Mouse (Mus musculus): Measurements from ENCODE around the gene Dlx2.

The Dlx2 gene

GRCm38 (mm10) chr2:71546640-71547071, at the start of gene Dlx2:
Gene Dlx2 (minus strand): TSS chr2:71546754.
- no peak for DNase-seq (ENCODE audit: low spot score)

DNA sequence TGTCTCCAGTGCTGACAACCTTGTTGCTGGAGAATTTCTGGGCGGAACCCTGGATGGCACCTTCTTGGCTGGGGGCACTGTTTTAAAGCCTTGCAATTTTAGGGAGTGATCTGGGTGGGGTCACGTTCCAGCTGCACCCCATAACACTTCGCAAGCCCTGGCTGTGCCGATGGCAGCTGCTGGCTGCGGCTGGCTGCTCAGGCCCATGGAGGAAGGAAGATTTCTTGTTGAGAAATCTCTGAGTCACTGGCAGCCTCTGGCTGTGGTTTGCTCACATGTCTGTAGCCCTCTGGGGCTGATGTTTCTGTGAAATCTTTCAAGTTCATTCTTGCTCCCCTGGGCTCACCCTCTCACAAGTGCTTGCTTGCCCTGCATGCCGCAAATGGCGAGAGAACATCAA, 47.9 kb upstream of the Dlx2 start:
- no peak for DNase-seq (ENCODE audit: low spot score)

DNA sequence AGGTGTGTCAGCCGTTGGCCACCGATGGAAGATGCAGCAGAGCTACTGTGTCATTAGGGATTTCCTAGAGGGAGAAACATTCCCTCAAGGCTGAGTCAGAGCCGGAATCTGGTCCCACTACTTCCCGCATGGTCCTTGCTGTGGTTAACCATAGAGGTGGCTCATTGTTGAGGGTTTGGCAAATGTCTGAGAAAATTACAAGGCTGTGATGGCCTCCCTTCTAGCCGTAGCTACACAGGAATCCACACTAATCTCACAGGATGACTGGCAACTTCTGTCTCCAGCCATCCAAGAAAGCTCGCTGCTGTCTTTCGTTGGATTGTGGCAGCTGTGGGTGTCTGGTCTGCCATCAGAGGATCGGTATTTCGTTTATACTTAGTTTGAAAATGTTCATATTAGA, 42.6 kb upstream of the Dlx2 start:
- DNase-seq (ENCODE audit: low spot score): no peak

GRCm38 (mm10) chr2:71581488-71581887, 34.9 kb upstream of the Dlx2 start:
- DNase-seq (ENCODE audit: low spot score): no peak

DNA sequence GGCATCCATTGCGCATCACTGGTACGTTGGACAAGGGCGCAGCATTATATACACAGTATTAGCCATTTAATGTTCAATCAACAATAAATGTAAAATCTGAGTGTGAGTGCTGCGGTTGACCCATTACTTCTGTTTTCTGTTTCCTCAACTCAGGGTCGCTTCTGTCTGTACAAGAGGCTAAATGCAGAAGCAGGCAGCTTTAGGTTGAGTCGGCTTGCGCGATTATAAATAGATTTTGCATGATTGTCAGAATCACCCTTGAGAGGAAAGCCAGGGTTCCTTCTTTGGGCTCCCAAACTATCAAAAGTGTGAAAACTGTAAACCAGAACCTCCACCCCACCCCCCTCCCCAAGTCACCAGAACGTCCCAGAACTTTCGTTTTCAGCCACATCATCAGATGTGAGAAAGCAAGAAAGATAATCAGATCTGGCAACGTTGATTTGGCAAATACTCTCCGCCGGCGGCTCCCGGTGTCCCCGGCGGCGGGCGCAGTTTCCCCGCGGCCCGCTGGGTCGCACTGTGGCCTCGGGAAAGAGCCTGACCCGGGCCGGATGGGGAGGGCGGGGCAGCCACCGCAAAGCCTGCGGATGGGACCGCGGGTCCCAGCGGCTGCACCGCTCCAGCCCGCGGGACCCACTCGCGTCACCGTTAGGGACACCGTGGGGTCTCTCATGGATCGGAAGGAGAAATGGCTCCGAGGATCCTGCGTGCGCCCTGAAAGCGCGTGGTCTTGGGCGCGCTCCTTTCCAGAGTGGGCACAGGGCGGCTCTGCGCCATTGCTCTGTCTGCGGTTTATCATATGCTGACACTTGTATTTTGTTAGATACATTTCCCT, 34.3 kb upstream of the Dlx2 start:
- DNase-seq (ENCODE audit: low spot score): no peak

- no peak for DNase-seq (ENCODE audit: low spot score)
Observed at GRCm38 (mm10) chr2:71577059-71577458, 30.5 kb upstream of the Dlx2 start.

DNA sequence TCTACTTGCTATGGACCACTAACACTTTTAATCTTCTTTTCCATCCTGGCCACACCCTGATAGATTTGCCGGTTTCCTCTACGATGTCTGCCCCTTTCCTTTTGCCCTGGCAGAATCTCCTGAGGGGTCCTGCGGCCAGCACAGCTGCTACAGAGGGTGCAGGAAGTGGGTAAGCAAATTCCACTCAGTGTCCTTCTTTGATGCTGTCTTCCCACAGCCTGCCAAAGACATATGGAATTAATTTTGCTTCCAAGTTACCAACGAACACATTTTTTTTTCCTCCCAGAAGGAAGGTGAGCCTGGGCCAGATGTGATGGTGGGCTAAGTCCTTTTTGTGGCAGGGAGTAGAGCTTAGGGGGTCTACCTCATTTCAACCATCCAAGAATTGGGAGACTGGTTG, 27.2 kb upstream of the Dlx2 start:
- no peak for DNase-seq (ENCODE audit: low spot score)

GRCm38 (mm10) chr2:71566466-71566865, 19.9 kb upstream of the Dlx2 start:
- DNase-seq (ENCODE audit: low spot score): no peak

GRCm38 (mm10) chr2:71556071-71556470, 9.5 kb upstream of the Dlx2 start:
- DNase-seq (ENCODE audit: low spot score): no peak

- no peak for DNase-seq (ENCODE audit: low spot score)
Observed at GRCm38 (mm10) chr2:71551704-71552103, 5.2 kb upstream of the Dlx2 start.

DNA sequence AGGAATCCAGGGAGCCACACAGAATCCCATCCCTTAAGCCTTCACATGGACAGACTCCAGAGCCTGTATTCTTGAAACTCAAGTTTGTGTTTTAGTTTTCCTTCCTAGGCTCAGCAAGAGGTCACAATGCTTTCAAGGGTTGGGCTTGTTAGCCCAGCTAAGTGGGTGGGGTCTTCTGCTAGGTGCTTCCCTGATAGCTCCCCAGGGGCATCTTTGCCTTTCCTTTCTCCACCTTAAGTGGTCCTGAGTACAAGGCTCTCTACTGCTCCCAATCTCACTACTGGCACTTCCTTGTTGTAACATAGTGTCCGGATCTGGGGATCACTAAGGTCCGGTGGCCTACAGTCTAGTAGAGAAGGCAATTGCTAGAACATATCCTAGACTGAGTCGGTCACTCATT, 3.8 kb upstream of the Dlx2 start:
- DNase-seq (ENCODE audit: low spot score): no peak

DNA sequence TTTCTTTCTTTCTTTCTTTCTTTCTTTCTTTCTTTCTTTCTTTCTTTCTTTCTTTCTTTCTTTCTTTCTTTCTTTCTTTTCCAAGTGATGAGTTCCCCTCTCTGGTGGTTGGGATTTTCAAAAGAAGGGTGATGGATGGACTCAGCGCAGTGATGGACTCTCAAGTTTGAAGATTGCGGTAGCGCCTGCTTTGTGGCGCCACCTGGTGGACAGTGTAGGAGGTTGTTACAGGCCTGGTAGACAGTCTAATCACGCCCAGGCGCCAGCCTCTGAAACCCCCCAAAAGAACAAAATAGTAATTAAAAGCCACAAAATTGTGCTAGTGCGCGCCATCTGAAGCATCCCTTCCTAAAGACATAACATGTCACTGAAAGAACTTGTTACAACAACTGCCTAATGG, 1.3 kb upstream of the Dlx2 start:
- DNase-seq (ENCODE audit: low spot score): no peak

DNA sequence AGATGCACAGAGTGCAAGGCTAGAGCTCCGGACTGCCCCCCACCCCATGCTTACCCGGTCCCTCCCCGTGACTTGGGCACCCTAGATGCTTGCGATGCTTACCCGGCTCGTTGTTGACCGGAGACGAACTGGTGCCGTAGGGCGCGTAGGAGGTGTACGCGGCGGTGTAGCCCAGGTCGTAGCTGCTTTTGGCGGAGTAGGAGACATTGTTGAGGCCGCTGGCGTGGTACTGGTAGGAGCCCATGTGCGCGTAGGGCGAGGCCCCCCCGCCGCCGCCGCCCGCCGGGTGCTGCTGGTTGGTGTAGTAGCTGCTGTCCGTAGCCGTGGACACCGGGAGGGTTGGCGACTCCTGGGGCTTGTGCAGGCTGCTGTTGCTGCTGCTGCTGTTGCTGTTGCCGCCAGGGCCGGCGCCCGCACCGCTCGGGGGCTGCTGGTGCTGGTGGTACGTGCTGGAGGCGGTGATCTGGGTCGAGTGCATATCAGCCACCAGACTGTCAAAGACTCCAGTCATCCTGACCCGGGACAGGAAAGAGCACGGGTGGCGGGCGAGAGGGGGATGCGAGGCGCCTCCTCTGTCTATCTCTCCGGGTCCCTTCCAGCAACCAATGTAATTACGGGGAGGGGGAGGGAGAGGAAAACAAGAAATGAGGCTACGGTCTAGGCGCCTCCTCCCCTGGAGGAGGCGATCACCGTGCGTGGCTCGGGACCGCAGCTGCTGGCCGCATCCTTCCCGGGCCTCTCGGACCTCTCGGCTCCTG, 493 bp downstream of the Dlx2 start:
- no peak for DNase-seq (ENCODE audit: low spot score)

GRCm38 (mm10) chr2:71545401-71545881, 1.1 kb downstream of the Dlx2 start:
- no peak for DNase-seq (ENCODE audit: low spot score)

DNA sequence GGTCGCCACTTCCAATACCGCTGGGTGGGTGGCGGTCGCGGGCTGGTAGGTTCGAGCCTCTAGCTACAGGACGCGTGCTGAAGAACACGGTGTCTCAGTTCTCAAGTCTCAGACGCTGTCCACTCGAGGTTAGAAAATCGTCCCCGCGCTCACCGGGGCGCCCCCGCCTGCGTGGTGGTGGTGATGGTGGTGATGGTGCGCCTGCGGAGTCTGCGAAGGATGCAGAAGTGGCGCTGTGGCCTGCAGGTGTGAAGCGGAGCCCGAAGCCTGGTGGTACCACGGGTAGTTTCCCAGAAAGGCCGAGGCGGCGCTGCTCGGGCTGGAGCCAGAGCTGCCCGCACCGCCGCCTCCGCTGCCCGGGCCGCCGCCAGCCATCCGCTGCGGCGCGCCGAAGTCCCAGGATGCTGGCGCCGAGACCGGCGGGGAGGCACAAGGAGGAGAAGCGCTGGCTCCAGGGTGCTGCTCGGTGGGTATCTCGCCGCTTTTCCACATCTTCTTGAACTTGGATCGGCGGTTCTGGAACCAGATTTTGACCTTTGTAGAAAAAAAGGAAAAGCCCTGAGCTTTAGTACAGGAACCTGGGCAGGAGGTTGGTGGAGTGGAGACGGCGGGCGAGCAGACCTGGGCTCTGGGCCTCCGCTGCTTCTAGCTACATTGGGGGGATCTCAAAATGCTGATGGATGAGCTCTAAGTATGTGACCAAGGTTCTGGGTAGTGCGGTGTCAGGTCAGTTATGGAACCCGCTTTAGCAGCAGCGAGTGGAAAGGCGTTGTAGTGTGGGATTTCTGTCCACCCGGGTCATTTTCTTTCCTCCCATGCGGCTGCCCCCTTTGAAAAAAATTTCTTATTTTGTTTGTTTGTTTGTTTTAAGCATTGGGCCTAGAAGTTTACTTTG, 1.9 kb downstream of the Dlx2 start:
- no peak for DNase-seq (ENCODE audit: low spot score)

DNA sequence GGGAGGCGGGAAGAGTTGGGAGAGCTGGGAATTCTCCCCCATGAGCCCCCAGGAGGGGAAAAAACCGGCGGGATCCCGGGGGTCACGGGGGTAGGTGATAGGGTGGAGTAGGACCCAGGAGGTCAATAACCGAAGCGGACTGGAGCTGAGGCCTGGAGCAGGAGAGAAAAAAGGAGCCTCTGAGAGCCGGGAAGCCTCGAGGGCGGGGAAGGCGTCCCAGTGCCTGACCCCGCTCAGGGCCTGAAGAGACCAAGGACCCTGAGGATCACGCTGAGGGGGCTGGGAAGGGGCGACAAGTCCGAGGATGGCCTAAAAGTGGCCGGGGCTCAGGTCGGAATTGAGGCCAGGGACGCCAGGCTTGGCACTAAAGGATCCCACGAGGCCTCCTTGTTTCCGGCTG, 2.6 kb downstream of the Dlx2 start:
- DNase-seq (ENCODE audit: low spot score): no peak

GRCm38 (mm10) chr2:71543531-71543930, 3.0 kb downstream of the Dlx2 start:
- DNase-seq (ENCODE audit: low spot score): no peak

- no peak for DNase-seq (ENCODE audit: low spot score)
Observed at GRCm38 (mm10) chr2:71542816-71543301, 3.7 kb downstream of the Dlx2 start.

DNA sequence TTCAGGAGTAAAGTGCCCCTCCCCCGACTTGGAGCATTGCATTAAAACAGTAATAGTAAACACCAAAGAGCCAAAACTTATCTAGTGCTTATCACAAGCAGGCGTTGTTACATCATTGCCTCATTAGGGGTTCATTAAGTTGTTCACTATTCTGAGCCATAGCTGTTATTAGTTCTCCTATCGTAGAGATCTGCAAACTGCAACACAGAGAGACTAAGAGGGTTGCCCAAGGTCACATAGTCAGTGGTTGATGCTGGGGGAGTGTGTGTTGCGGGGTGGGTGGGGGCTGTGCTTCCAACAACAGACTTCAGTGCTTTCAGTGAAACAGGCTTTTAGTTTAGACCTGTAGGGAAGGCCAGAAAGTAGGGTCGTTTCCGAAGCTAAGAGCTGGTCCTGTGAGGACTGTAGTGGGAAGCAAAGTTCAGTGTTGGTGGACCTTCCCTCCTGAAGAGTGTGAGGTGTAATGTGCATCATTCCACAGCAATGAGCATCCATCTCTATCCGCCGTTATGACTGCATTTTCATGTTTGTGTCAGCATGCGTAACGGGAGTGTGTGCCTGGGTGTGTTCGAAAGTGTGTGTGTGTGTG, 4.2 kb downstream of the Dlx2 start:
- no peak for DNase-seq (ENCODE audit: low spot score)

GRCm38 (mm10) chr2:71541418-71542226, 4.9 kb downstream of the Dlx2 start:
- no peak for DNase-seq (ENCODE audit: low spot score)

All from ovary, postnatal 10 days (tissue).